Mouse (Mus musculus) CD4-positive, CD25-positive, alpha-beta regulatory T cell, adult 2 months (primary cell): ENCODE results near the gene Slc25a10.
A peak's percentile ranks its signal among the peaks of the same experiment; 100 is the strongest.

Source experiments
- DNase-seq: peaks from one replicate; pipeline ENCODE4 v3.0.0-alpha.2; 2012; ENCODE audit warnings: low read depth, low spot score

Gene Slc25a10

DNA sequence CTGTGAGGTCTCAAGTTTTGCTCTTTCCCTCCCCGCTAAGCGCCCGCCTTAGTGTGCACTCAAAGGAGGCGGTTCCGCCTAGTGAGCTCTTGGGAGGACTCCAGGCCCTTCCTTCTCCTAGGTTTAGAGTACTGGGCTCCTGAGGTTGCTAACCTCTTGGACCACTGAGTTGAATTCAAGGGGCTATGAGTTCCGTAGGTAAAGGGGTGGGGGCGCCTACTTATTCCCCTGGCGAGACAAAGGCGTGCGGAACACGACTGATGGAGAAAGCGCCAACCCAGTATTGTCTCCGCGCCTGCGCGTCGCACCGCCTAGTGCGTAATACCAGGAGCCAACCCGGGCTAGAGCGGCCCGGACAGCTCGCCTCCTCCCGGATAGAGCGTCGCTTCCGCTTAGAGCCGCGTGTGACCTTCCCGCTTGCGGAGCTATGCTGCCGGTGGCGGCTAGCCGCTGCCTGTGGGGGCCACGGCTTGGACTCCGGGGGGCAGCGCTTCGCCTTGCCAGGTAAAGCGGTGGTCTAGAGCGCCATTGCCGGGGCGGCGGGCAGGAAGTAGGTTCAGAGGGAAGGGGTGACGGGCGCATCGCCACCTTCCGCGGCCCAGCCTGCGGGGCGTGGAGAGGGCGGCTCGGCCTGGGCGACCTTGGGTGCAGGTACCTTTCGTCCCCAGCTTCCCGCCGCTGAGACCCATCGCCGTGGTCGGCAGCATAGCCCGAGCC lies 7.2 kb upstream of the Slc25a10 start, which contains the start of gene Mrpl12:
TSS of gene Mrpl12 (plus strand) at position 349 of the 717 bp plus-strand sequence.
- DNase-seq, result peak; percentile 96

DNA sequence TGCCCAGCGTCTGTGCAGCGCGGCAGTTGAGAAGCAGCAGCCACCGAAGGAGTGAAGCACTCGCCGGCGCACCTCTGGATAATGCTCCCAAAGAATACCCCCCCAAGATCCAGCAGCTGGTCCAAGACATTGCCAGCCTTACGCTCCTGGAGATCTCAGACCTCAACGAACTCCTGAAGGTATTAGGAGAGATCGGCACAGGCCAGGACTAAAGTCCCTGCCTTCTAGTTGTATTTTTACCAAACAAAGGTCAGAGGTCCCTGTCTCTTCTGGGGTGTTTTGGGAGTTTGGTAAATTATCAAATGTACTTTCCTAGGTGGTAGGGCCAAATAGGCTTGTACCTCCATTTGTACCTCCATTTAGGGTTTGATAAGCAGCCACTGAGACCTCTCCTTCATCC lies 6.4 kb upstream of the Slc25a10 start:
- no peak for DNase-seq

DNA sequence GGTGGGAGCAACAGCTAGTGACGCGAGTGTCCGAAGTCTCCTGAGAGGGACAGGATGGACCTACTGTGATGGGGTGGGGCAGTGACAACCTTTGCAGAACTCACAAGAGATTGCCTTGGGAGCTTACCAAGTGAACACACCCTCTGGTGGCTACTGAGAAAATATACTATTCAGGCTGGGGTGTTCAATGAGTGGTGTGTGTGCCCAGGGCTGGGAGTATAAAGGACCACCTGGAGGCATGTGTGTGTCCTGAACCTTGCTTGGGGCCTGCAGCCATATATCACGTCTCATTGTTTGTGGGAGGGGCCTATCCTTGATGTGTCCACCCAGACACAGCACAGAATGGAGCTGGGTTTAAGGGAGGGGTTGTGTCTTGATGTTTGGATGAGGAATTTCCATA lies 3.1 kb upstream of the Slc25a10 start:
- no peak for DNase-seq

DNA sequence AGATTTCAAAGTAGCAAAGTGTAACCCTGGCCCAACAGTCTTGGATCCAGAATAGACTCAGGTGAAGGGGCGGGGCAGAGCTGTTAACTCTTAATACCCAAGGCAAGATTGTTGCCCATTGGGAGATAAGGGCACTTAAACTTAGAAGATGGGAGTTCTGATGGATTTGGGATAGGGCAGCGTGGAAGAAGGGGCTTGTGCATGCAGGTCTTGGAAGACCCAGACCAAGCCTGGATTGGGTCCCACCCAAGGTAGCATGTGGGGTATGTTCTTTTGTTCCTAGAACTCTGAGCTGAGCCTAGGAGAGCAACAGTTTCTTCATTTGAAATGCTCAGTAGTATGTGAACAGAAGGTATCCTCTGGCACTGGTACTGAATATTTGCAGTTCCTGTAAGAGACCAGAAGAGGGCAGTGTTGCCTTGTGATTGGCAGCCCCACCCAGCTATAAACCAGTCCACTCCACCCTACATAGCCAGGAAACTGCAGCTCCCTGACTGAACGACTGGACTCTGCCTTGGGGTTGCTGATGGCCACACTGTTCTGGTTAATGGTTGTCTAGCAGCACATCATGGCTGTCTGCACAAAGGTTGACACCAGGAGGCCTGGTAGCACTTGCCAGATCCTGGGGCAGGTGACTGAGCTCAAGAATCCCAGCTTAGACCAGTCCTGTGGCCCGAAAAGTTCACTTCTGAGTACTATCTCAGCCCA lies 2.4 kb upstream of the Slc25a10 start:
- DNase-seq, result peak; percentile 89

DNA sequence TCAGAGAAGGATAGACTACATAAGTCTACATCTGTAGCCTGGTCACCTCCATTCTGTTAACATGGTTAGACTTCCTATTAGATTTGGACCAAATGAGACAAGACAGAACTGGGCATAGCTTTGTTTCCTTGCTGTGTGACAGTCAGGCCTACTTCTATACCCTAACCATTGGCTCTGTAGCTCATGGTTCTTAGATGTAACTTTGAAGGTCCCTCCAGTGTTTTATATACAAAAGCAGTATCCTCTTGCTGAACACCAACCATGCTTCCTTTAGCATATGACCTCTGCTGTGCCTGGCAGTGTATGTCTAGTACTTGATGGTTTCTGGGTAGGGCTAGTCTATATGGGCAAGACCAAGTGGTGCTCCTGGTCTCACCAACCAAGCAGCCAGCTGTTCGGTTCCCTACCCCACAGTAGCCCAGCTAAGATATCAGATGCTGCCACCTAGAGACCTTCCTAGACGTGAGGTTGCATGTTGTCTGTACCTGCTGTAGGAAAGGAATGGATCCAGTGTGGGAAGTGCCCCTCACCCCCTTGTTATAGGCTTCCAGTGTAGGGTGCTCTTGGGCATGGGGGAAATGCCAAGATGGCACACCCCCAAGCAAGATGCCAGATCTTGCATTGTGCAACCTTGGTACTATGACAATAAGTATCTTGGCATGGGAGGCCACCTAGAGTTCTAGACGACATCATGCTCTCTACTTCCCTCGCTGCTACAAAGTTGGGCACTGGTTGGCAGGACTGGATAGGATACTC lies 1.2 kb upstream of the Slc25a10 start:
- DNase-seq, result no peak

DNA sequence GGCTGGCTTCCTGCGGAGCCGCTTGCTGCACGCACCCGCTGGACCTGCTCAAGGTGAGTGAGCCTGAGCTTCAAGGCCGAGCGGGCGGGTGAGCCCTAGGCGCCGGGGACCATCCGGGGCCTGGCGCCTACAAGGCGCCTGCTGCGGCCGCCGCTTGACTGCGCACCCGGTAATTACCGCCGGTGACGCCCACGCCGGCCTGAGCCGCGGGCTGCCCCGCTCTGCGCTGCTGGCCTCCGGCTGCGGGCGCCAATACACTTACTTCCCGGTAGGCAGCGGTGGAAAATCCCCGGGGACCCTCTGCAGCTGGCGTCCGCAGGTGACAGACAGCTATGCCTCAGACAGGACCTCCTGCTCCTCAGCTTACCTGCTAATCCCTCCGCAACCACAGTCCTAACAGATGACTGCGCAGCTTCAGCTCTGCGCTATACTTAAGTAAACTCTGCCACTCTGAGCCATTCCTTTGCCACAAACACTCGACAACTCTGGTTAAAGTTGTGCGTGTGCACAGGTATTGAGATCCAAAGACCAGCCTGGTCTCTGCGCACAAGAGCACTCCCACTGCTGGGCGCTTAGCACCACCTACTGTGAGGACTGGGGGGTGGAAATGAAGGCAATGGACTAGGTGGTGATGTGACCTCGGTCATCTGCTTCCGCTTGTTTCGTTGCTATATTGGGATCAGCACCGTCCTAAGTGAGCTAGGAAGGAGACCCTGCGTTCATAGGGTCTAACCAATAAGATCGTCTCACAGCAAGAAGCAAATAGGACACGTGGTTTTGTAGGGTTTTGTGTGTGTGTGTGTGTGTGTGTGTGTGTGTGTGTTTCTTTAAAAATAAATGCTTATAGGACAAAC lies 611 bp downstream of the Slc25a10 start:
- peak; percentile 61 for DNase-seq

DNA sequence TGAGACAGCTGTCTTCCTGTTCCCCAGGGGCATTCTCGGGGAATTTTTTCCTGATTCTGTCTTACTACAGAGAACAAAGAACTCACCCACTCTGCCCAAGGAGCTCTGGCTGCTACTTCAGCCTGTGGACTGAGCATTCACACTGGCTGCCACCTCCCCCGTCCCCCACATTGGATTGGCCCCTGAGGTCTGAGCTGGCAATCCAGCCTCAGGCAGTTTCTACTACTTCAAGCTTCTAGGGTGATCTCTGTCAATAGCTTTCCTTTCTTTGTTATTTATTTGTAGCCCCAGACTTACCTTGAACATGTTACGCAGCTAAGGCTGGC lies 1.2 kb downstream of the Slc25a10 start:
- DNase-seq, result no peak

DNA sequence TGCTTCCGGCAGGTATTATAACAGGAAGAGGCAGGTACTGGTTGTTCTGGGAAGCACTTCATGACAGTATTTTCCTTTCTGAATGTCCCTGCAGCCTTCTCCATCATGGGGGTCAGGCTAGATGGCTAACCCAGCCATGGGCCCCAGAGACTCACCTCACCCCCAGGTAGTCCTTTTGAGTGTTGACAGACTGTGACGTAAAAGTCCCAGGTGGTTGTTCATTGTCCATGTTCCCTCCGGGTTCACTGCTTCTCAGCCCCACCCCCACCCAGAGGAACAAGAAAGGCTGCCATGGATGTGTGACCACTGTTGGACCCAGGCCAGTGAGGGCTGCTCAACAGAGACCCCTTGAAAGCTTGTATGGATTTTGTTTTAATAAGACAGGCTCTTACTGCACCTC lies 1.7 kb downstream of the Slc25a10 start:
- no peak for DNase-seq

DNA sequence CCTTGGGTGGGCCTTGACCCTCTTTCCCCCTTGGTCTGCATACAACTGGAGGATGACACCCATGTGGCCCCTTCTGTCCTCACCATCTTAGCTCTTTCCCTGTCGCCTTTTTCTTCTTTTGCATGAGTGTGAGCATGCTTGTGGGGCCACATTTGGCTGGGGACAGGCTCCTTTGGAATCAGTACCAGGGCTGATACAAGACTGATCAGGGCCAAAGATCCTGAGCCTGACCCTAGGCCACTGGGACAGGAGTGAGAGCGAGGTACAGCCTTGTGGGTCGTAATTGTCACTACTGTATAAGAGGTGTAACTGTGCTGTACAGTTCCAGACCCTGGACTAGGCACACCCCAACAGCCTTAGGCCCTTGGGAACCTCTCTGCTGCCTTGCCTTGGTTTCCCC lies 2.3 kb downstream of the Slc25a10 start:
- DNase-seq, result no peak

DNA sequence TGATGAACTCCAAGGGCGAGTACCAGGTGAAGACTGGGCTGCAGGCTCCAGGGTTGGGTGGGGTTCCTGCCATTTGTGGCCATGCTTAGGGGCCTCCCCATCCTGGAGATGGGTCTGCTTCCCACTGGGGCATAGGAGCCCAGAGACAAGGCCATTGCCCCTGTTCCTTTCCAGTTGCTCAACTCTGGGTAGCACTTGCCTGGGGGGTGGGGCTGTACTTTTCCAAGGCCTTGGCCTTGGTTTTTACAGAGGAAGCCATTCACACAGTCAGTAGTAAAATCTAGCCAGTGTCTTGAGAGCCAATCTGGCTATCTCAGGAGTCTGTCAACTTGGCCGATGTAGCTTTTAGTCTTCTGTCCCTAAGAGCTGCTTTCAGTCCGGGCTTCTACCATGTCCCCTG lies 5.8 kb downstream of the Slc25a10 start:
- DNase-seq, result no peak

DNA sequence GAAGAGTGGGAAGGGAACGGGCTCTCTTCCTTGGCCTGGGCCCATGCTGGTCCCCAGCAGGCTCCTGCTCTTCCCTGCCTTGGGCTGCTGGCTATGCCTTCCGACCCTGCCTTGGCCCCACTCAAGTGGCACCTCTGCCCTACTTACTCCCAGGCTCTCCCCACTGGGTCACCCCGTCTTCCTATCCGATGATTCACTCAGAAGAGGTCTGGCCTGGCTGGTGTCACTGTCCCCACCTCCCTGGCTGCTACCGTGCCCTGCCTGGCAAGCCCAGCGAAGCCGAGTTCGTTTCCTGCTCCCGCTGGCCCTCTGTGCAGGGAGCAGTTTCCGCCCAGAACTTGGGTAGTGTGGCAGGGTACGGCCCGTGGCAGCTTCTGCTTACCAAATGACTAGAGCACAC lies 6.6 kb downstream of the Slc25a10 start:
- no peak for DNase-seq

DNA sequence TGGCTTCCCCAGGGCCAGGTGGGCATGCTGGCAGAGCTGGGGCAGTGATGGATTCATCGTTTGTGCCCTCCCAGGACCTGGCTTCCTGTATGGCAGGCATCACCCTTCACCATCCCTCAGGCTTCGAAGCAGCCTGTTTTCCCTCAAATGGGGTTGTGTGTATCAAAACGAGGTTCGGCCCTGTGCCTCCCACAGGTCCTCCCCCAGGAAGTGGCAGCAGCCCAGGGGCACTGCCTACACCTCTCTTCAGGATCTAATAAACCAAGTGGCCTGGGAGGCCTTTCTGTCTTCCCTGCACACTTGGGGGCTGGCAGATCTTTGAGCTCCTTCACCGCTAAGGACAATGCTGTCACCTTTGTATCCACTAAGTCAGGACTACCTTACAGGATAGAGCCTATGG lies 7.3 kb downstream of the Slc25a10 start:
- DNase-seq, result no peak

DNA sequence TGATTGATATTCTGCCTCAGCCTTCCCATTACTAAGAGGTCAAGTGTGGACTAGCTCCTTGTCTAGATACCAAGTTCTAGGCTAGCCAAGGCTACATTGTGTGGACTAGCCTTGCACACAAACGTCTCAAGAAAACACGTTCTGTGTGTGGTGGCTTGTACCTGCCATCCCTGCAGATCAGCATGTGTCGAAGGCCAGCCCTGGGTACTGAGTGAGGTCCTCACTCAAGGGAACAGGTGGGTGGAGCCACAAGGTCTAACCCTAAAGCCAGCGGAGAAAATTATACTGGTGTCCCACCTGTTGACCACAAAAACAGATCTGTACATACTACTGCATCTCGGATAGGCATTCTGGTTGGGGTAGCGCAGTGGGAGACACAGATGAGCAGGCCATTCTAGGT lies 8.3 kb downstream of the Slc25a10 start:
- no peak for DNase-seq

DNA sequence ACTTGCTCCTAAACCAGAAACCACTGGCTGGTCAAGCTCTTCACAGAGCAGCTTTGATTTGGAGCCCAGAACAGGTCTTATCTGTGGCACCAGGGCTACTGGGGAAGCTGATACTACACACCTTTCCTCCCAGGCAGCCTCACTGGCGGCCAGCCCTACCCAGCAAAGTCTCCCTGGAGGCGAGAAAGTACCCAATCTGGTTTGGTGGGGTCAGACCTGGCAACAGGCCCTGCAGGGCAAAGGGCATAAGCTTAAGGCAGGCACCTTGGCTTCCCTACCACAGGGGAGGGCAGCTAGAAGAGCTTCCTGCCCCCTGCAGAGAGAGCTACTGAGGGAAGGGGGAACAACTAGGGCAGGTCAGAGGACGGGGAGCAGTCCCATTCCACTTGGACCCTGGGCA lies 8.7 kb downstream of the Slc25a10 start:
- DNase-seq, result no peak

DNA sequence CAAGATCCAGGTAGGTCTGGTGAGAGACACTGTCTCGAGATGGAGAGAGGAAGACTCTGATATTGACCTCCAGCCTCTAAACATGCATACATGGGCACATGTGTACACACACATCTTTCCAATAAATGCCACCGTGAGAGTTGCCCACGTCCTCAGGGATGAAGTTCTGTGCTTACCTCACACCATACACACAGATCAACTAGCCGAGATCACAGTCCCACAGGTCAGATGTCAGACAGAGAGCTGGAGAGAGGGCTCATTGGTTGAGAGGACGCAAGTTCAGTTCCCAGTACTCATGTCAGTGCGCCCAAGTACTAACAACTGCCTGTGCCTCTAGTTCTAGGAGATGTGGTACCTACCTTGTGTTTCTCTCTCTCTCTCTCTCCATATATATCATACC lies 9.4 kb downstream of the Slc25a10 start:
- DNase-seq, result no peak

DNA sequence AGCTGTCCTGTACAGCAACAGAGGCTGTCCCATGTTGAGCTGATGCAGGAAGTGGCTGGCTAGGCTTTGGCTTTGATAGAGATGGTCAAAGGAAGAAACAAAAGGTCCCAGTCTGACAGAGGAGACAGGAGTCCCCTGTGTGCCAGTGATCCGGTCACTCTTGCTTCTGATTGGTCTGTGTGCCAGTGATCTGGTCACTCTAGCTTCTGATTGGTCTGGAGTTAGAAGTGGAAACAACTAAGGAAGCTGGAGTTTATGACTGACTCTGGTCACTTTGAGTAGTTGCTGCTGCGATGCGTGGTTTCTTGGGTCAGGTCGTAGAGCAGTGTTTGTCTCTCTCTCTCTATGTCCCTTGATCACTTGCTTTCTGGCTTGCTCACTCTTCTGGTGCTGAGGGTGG lies 10.1 kb downstream of the Slc25a10 start:
- DNase-seq, result no peak

DNA sequence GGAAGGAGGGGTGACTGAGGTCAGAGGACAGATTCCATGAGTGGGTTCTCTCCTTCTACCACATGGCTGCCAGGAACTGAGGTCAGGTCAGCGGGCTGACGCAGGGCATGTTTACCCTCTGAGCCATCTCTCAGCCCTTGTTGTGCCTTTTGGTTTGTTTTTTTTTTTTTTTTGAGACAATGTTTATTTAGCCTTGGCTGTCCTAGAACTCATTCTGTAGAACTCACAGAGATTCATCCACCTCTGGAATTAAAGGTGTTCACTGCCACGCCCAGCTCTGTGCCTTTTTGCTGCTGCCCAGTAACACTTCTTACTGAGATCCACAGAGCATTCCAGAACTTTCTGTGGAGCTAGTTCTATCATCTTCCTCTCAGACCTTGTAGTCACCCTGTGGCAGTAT lies 14.0 kb downstream of the Slc25a10 start:
- DNase-seq, result no peak

DNA sequence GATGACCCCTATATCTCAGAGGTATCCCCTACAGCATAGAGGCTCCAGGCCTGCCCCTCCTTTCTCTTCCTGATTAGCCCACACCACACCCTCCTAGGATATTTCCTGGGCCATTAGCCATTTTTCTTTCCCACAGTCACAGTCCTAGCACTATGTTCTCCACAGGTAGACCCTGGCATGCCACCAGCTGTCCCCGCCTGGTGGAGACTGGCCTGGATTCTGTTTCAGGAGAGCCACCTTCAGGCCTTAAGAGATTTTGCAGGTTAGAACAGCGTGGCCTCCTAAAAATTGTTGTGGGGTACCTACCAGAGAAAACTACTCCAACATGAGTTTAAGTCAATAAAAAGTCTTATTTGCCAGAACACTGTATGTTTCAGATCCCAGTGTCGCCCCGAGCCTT lies 15.3 kb downstream of the Slc25a10 start:
- DNase-seq, result peak; percentile 38

DNA sequence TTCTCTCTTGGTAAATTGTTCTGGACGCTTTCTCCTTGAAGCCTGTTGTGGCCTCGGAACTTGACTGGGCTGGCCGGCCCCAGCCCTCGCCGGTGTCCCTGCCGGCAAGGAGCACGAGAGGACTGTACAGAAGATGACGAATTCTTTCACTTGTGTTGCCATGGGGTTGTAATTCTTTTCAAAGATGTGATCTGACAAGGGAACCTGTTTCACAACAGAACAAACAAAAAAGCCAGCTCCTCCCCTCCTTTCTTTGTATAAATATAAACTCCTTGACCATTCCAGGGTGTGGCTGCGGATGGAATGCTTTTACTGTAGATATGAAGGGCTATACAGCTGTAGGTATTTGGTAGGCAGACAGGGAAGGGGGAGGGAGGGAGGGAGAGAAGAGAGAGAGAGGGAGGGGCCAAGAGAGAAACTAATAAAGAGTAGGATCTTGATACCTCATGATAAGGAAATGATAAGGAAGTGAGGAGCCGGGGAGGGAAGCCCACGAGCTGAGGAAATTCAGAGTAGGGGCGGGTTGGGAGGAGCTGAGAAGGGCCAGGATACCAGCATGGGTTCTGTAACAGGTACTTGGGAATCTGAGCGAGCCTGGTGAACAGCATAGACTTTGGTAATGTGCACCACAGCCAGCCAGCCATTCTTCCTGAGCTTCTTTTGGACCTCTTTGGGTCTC lies 16.1 kb downstream of the Slc25a10 start:
- DNase-seq, result no peak

DNA sequence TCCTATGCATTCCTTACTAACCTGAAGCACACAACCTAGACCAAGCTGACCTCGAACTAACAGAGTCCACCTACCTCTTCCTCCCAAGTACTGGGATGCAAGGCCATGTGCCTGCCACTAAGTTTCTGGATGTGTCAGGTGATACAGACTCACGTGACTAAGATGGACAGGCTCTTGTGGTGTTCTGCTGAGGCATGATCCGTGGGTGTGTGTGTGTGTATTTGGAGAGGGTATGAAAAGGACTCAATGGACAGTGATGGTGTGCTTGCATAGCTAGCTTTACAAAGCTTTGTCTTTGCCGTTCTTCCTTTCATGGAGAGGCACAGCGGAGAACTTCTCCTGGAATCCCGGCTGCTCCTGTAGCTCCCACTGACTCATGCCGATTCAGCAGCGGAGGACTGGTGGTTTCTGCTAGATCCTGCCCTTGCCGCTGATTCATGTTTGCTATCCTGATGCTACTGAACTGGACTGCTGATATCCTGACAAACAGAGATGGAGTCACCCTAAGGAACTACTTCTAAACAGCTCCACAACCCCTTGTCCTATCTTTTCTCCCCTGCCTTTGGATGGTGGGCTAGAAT lies 16.7 kb downstream of the Slc25a10 start:
- no peak for DNase-seq

DNA sequence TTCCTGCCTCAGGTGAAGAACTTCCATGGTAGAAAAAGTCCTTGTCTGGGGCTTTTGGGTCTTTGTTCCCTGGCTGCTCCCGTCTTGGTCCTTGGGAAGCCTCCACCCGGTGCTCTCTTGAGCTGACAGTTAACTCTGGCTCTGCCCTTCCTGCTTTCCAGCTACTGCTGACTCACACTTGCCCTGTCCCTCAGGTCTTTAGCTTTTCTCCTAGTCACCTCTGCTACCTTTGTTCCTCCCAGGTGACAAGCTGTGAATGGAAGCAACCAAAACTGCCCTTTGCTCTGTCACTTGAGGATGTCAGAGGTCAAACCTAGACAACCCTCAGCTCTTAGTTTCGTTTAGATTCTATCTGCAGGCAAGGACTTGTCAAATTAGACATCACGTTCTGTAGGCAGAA lies 18.3 kb downstream of the Slc25a10 start:
- no peak for DNase-seq
